Mouse (Mus musculus) olfactory bulb, adult 2 months (tissue): ENCODE measurements around the gene Bbs9.
"Not testable (repeated sequence)": the region's sequence is repeated elsewhere in the genome, so short reads cannot be mapped to it uniquely, and the experiment has no call there.

Experiments used
- CTCF ChIP-seq: fragments of 200-500 bp; IDR thresholded peaks from 2 replicates; pipeline ENCODE4 v1.5.1; 2012; ENCODE audit warnings: low read depth, mild to moderate bottlenecking, low read length, moderate library complexity; ENCODE audit not compliant: insufficient read depth
- POLR2A ChIP-seq: fragments of 200-500 bp; IDR thresholded peaks from 2 replicates; pipeline ENCODE4 v1.6.1; 2012; ENCODE audit warnings: mild to moderate bottlenecking, low read depth, low read length, moderate library complexity; ENCODE audit not compliant: insufficient read depth

GRCm38 (mm10) chr9:22453990-22454389, 21.5 kb upstream of the Bbs9 start, which contains the start of gene Gm17545:
- TF ChIP-seq POLR2A, CTCF: not testable (repeated sequence)
